Mouse (Mus musculus): ENCODE measurements around the gene Sdhaf2. TPM values are rescaled to one million over a fixed set of nuclear protein-coding genes. Genes with fewer than 3 reads are reported as not detected.
A peak's percentile ranks its signal among the peaks of the same experiment; 100 is the strongest.

Gene Sdhaf2
- polyA plus RNA-seq, 1 experiment: 29.4 TPM

DNA sequence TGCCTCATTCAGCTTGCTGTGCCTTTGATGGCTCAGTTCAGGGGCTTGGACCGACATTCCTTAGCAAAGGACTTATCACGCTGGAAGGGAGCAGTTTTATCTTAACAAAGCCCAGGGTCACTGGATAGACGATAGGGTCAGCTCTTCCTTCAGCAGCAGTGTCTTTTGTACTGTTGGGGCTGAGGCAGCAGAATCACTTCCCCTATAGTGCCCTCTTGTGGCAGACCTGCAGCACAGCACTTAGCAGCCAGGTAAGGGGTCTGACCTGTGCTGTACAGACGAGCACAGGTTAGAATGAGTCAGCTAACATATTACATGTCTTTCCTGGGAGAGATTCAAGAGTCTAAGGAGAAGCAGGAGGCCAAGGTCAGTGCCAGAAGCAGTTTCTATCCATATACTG, 23.4 kb downstream of the Sdhaf2 start:
- DNase-seq (ENCODE audit: low read depth, low spot score): no peak
- WGBS: 13% methylated on average over 4 of the region's 4 CpGs

DNA sequence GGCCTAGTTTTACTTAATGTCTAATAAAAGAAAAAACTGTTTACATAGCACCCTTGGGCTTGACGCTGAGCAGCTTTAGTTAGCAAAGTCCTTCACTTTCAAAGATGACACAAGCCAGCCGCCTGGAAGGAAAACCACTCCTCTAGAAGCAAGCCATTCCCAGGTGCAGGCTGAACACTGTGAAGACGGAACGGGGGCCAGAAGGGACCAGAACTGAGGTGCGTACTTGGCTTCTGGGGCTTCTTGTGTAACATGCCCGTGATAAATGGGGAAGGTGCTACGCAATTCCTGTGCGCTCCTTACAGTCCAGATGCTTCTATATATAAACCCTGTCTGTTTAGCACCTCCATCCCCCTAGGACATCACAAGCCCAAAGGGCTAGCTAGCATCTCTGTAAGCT, 25.4 kb downstream of the Sdhaf2 start:
- WGBS: 83% methylated on average over 8 of the region's 8 CpGs

DNA sequence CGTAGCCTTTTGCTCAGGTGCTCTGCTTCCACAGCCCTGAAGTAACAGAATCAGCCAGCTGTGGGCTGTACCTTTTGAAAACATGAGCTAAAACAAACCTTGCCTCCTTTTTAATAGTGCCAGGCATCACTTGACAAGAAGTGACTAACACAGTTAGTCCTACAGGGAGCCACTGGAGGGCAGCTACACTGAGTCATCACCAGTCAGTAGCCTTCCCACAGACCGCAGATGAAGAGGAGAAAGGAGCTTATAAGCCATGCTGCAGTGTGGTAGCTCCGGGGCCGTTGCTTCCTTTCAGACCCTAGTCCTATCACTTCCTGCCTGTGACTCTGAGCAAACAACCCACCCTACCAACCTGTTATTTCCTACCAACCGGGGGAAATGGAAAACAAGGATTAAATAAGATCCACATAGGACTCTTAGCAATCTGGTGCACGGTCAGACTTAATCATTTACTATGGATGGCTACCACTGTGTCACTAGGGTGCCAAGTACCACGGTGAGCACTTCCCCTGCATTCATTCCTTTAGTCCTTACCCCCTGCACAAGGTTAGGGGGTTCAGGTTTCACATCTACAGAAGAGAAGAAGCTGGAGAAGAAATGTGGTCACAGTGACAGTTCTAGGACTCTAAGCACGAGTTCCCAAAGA, 28.3 kb downstream of the Sdhaf2 start:
- WGBS: 39% methylated on average over 8 of the region's 8 CpGs

More for the DNA sequence above, 25.4 kb downstream of the Sdhaf2 start:
- no peak for DNase-seq (ENCODE audit: low read depth, low spot score)

DNA sequence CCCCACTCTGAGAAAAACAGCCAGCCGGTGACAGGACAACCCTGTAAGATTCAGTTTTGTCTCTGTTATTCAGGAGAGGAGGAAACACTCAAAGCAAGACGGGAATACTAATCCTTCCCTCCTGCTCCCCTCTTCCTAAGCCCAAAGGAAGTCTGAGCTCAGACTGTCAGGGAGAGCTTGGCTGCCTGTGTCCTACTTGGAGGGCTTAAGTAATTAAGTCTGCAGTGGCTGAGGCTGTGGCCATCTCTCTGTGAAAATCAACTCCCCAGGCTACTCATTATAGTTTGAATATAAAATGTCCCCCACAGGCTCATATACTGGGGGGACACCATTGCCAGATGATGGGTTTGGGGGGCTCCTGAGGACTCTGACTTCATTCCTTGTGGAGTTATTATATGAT, 29.0 kb downstream of the Sdhaf2 start:
- no peak for DNase-seq (ENCODE audit: low read depth, low spot score)
- 81% methylated on average over 2 of the region's 2 CpGs for WGBS

More for the DNA sequence above, 28.3 kb downstream of the Sdhaf2 start:
- no peak for DNase-seq (ENCODE audit: low read depth, low spot score)

DNA sequence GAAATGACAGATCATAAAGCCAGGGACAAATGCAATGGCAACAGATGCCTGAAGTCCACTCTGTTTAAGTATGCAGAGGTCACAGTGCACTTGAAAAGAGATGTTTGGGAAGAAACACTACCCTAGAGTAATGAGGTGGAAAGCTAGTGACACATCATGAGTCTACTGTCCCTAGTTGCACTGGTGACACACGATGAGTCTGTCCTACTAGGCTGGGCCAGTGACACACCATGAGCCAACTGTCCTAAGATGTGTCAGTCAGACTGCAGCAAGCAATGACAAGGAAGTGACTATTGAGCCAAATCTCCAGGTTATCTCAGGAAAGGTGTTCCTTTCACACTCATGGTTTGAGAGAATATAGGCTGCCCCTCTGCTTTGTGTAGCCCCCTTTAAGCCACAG, 30.3 kb downstream of the Sdhaf2 start:
- DNase-seq (ENCODE audit: low read depth, low spot score): no peak
- WGBS: 88% methylated on average over 1 of the region's 1 CpGs

DNA sequence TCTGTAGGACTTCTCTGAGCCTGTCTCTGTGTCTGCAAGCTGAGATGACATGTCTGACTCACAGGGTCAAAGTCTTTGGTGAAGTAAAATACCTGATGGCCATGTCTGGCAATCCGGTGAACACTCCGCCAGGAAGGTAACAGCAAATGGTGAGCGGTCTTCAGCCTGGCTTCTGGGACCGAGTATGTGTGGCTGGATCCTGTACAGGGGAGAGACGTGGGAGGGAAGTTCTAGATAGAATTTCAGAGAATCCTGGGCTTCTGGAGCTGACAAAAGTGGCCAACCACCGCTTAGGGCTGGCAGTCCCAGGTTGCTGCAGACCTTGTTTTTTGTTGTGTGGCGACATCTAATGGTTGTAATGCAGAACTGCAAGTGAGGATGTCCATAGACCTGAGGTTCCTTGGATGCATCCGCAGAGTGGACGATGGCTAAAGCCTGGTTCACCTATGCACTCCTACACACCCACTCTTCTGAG, 39.6 kb downstream of the Sdhaf2 start:
- 11% methylated on average over 9 of the region's 9 CpGs for WGBS

DNA sequence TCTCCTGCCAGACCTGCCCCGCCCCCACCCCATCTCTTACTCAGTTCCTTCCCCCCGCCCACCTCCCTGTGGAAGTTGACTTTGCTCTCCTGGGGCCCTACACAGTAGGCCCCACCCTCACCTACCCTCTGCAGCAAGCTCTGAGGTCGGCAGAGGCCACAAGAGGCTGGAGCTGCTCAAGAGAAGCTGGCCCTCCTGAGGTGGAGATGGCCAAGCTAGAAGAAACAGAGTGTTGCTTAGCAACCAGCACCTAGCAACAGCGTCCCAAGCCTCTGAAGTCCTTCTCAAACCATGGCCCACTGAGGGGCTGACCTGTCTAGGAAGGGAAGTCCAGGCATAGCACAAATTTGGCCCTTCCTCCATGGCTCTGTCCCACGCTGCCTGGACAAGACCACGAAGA, 43.2 kb downstream of the Sdhaf2 start, which contains the start of gene Ppp1r32:
TSS of gene Ppp1r32 (minus strand) at position 226 of the 400 bp plus-strand sequence.
- no peak for DNase-seq (ENCODE audit: low read depth, low spot score)
- 51% methylated on average over 6 of the region's 6 CpGs for WGBS

More for the DNA sequence above, 39.6 kb downstream of the Sdhaf2 start:
- peak; percentile 50 for DNase-seq (ENCODE audit: low read depth, low spot score)

DNA sequence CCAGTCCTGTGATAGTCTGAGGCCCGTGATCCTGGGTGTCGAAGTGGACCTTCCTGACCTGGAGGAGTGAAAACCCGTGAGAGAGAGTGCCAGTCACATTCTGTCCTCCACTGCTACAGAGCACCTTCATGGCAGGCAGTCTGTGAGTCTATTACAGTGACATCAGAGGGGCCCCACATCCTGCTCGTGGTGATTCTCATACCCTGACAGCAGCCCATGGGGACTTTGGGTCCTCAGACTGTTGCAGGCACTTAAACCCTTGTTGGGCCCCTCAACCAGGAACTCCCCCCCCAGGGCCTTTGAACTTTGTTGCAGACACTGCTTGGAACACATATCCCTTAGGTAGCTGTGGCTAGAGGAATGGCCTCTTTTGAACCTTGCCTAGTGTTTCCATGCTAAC, 46.4 kb downstream of the Sdhaf2 start:
- DNase-seq (ENCODE audit: low read depth, low spot score): no peak
- WGBS: 49% methylated on average over 4 of the region's 4 CpGs

DNA sequence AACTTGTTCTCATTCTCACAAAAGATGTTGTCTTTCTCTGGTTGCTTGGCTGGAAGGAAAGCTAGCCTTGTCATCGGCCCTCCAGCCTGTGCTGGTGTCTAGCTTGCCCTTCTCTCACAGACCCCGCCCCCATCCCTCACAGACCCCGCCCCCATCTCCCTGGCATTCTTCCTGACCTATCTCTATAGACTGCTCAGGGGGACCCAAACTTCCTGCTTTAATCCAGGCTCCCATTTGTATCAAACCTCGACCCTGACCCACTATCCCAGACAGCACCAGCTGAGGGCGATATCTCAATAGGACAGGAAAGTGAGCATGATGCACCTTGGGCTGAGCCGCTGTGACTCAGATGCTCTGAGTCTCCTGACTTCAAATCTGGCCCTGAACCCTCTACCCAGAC, 52.2 kb downstream of the Sdhaf2 start:
- DNase-seq (ENCODE audit: low read depth, low spot score): no peak
- WGBS: 35% methylated on average over 6 of the region's 6 CpGs

DNA sequence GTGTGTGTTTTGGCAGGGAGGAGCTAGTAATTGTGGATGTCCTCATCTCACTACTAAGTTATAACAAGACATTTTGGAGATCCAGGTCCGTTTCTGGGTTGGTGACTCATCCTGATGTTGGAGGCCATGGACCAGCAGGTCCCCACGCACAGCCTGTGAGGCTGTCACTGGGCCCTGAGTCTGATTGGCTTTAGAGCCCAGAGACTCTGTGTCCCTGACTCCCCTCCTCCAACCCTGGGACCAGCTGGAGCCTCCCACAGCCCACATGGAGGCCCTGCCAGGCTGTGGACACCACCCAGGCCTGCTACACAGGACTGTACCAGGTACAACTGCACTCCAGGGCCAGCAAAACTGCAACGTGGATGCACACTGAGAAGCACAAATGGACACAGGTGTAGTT, 53.0 kb downstream of the Sdhaf2 start:
- DNase-seq (ENCODE audit: low read depth, low spot score): no peak
- WGBS: 63% methylated on average over 3 of the region's 3 CpGs

DNA sequence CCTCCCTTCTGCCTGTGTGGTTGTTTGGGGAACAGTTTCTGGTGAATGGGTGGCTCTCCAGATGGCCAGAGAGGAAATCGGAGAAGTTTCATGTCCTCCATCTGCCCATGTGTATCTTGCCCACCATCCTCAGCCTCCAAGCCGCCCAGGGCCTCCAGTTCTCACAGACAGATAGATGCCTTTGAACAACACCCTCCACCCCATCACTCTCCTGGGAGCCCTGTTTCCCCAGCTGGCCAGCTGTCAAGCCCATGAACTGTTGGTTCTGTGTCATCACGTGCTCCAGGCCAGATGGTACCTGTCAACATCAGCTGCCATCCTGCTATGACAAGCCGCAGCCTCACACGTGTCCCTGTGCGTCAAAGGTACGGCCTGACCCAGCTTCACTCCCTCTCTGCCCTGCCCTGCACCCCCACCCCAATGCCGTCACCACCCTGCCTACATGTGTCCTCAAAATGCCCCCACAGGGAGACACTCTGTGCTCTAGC, 56.7 kb downstream of the Sdhaf2 start:
- no peak for DNase-seq (ENCODE audit: low read depth, low spot score)
- 47% methylated on average over 8 of the region's 8 CpGs for WGBS

DNA sequence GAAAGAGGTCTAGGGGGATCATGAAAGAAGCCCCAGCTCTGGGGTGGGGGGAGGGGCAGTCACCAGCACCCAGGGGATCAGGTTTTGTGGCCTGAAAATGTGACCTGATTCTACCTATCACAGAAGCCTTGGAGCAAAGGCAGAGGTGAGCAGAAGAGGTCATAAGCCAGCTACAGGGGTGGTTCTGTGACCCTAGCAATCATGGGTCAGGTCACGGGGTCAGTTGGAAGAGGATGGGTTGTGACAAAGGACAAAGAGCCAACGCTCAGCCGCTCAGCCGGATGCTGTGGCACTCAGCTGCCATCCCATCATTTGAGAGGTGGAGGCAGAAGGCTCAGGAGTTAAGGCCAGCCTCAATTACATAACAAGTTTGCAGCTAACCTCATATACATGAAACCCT, 61.5 kb downstream of the Sdhaf2 start:
- no peak for DNase-seq (ENCODE audit: low read depth, low spot score)
- WGBS: 34% methylated on average over 4 of the region's 4 CpGs

DNA sequence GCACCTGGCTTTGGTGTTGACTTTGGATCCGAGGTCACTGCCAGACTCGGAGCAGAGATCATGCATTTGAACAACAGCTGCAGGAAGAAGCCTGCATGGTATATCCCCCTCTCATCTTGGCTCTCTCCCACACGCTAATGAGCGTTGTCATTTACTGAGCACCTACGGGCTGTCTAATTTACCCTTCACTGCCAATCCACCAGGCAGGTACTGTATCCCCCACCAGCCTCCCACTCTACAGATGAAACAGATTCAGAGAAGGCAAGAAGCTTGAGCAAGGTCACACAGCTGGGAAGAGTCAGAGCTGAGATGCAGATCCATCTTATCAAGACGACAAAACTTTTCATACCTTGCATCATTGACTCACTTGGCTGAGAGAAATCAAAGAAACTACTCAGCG, 64.4 kb downstream of the Sdhaf2 start:
- no peak for DNase-seq (ENCODE audit: low read depth, low spot score)
- 27% methylated on average over 7 of the region's 7 CpGs for WGBS

DNA sequence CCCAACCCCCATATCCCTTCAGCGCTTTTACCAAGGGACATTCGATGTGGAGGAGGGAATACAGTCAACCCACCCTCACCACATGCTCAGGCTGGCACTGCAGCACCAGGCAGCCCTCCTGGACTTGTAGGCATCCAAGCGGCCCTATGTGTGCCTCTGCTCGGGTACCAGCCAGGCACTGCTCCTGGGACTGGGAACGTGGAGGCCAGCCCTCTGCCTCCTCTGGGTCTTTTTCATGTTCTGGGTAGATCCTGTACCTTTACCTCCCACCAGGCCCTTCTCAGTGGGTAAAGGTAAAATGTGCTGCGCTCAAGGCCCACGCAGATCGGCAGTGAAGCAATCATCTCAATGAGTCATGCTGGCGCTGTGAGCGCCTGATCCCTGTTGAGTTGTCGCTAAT, 66.0 kb downstream of the Sdhaf2 start:
- no peak for DNase-seq (ENCODE audit: low read depth, low spot score)
- WGBS: 66% methylated on average over 11 of the region's 11 CpGs

DNA sequence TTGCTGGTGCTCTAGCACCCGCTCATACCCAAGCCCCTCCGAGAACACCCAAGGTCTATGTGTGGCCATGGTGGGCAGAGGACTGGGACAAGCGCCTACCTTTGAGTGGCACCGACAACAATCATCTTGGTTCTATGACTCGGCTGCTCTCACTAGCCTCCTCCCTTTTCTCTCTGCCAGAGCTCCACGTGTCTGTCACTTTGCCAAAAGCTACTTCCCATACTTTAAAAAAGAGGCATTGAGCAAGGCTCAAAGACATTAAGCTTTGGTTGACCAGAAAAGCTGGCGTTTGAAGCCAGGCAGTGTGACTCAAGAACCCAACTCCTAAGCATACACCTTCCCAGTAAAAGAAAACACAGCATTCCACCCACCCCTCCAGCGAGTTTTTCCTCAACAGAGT, 67.8 kb downstream of the Sdhaf2 start:
- WGBS: 12% methylated on average over 8 of the region's 8 CpGs
- DNase-seq (ENCODE audit: low read depth, low spot score): no peak

DNA sequence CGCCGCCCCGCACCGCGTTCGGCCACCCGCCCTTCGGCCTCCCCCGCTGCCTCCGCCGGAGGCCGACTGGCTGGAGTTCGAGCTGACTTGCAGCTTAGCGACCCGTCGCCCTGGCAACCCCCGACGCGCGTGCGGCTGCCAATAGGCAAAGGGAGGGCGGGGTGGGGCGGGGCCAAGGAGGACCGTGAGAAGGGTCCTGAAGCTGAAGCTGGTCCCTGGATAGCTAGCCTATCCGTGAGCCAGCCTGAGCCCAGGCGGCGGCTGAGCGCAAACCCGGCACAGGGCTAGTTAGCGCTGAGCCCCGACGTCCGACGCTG, 68.5 kb downstream of the Sdhaf2 start:
- 2% methylated on average over 34 of the region's 34 CpGs for WGBS
- no peak for DNase-seq (ENCODE audit: low read depth, low spot score)

DNA sequence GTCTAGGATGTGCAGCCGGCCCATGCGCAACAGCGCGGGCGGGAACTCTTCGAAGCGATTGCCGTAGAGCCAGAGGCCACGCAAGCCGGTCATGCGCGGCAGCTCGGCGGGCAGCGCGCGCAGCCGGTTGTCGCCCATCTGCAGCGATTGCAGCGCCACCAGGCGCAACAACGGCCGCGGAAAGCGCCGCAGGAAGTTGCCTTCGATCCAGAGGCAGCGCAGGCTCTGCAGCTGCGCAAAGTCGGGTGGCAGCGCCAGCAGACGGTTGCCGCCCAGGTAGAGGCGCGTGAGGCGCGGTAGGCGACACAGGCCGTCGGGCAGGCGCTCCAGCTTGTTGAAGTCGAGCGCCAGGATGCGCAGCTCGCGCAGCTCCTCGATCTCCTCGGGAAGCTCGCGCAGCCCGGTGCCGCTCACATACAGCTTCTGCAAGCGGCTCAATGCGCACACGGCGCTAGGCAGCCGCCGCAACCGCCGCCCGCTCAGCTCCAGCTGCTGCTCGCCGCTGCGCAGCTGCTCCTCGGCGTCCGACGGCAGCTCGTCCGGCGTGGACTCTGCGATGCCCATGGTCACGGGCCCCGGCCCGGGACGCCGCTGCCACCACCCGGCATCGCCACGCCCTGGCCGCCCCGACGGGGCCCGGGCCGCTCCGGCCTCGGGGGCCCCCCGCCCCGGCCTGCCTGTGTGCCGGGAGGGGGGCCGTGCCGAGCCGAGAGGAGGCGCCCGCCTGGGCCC, 69.0 kb downstream of the Sdhaf2 start, which contains the start of gene Lrrc10b:
TSS of gene Lrrc10b (minus strand) at position 722 of the 732 bp plus-strand sequence.
- WGBS: 2% methylated on average over 96 of the region's 96 CpGs
- no peak for DNase-seq (ENCODE audit: low read depth, low spot score)

DNA sequence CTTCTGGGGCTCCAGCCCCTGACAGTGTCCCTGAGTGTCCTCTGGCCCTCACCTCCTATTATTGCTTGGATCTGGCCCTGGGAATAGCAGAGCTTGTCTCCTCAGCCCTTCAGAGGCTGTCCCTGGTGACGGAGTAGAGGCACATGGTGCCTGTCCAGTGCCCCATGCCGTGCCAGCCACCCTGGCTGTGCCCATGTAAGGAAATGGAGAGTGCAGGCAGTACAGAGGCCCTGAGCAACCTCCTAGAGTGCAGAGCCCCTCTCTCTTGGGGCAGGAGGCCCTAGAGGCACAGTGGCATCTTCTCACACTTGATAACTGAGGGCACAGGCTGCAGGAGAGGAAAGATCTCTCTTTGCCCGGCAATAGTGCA, 70.5 kb downstream of the Sdhaf2 start:
- 59% methylated on average over 3 of the region's 3 CpGs for WGBS
- DNase-seq (ENCODE audit: low read depth, low spot score): no peak

DNA sequence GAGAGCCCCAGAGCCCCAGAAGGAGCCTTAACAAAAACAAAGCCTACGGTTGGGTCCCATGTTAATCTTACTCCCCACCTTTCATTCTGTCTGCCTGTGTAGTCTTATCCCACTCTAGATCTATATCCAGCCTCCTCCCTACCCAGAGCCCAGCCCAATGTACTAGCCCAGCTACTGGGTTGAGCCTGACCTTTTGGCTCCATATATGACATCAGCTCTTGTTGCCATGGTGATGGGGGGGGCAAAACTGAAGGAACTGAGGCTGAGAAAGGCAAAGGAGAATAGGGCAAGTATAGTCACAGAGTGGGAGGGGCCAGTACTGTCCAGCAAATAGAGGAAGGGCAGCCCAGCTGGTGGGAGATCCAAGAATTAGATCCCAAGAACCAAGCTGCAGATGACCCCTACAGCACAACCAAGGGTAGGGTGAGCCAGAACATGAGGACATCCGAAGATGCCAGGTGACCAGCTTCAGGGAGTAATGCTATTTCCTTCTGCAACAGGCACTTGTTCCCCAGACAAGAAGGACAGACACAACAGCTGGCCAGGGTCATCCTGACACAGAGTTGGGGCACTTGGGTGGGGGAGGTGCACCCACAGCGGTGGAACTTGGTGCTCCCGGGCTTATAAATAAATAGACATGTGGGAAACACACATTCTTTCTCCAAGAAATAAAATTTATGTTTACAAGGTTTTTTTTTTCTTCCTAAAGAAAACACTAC, 71.1 kb downstream of the Sdhaf2 start:
- 55% methylated on average over 4 of the region's 4 CpGs for WGBS

More for the DNA sequence above, 71.1 kb downstream of the Sdhaf2 start:
- DNase-seq (ENCODE audit: low read depth, low spot score): no peak
